Mouse (Mus musculus) forebrain, embryonic 15.5 days (tissue): Measurements from ENCODE around the gene Ubac2. TPM values are rescaled to one million over a fixed set of nuclear protein-coding genes. Genes with fewer than 3 reads are reported as not detected.

ENCODE experiments used
- ATAC-seq: fragments of 200-750 bp; cut with Nextera tagmentation; replicated peaks from 2 replicates; pipeline ENCODE4 v1.8.0; 2017; ENCODE audit warnings: mild to moderate bottlenecking, moderate TSS enrichment, moderate library complexity
- H3K27ac ChIP-seq: fragments of 300-500 bp; sonication (generic); replicated peaks from 2 replicates; pipeline ENCODE4 v1.5.1; 2015; ENCODE audit warnings: mild to moderate bottlenecking, inconsistent platforms
- H3K27me3 ChIP-seq: fragments of 300-500 bp; sonication (generic); 2 replicates; pipeline ENCODE4 v1.6.1; 2015; ENCODE audit warnings: inconsistent platforms
- H3K36me3 ChIP-seq: fragments of 300-500 bp; sonication (generic); 2 replicates; pipeline ENCODE4 v1.6.1; 2015; ENCODE audit warnings: mild to moderate bottlenecking, inconsistent platforms
- H3K4me1 ChIP-seq: fragments of 300-500 bp; sonication (generic); 2 replicates; pipeline ENCODE4 v1.6.1; 2015; ENCODE audit warnings: inconsistent platforms
- H3K4me2 ChIP-seq: fragments of 300-500 bp; sonication (generic); replicated peaks from 2 replicates; pipeline ENCODE4 v1.6.1; 2015; ENCODE audit warnings: mild to moderate bottlenecking, inconsistent platforms
- H3K4me3 ChIP-seq: fragments of 300-500 bp; sonication (generic); 2 replicates; pipeline ENCODE4 v1.5.1; 2015; ENCODE audit warnings: mild to moderate bottlenecking, inconsistent platforms
- H3K9ac ChIP-seq: fragments of 300-500 bp; sonication (generic); replicated peaks from 2 replicates; pipeline ENCODE4 v1.6.1; 2015; ENCODE audit warnings: mild to moderate bottlenecking, inconsistent platforms
- H3K9me3 ChIP-seq: fragments of 300-500 bp; sonication (generic); 2 replicates; pipeline ENCODE4 v1.6.1; 2016; ENCODE audit warnings: inconsistent platforms
- WGBS: fragments of 180-500 bp; shearing (Covaris S2); methylation state at CpG from one replicate; pipeline ENCODE4 v1.1.7; 2015; ENCODE audit warnings: mixed read lengths; 5-methylcytosine and 5-hydroxymethylcytosine counted together
- polyA plus RNA-seq: library from polyadenylated mRNA; unstranded; fragments of >200 nt; fragmentation: Nextera tagmentation; extraction: Ambion mirVana; gene quantifications from 2 replicates; pipeline ENCODE4 v1.2.1, GENCODE M21; 2015

Gene Ubac2
- polyA plus RNA-seq, 1 experiment from 2014 or later: 51.8 TPM

GRCm38 (mm10) chr14:121896126-121897090 is 18.0 kb downstream of the Ubac2 start:
- ATAC-seq: no peak
- H3K36me3 ChIP-seq: no peaks in the 10 kb centered on the region
- H3K4me1 ChIP-seq: no peaks in the 10 kb centered on the region
- H3K9ac ChIP-seq: no peak overlapping the region
- H3K4me3 ChIP-seq: no peak overlapping the region
- 71% methylated on average over 6 of the region's 6 CpGs for WGBS
- H3K4me2 ChIP-seq: no peak overlapping the region
- H3K9me3 ChIP-seq: no peaks in the 10 kb centered on the region
- H3K27me3 ChIP-seq: no peaks in the 10 kb centered on the region
- no peak overlapping the region for H3K27ac ChIP-seq

GRCm38 (mm10) chr14:121897773-121898172 is 19.4 kb downstream of the Ubac2 start:
- 74% methylated on average over 2 of the region's 2 CpGs for WGBS
- Histone ChIP-seq H3K4me2 (no peak overlapping the region), H3K9me3 (no peaks in the 10 kb centered on the region), H3K36me3 (no peaks in the 10 kb centered on the region), H3K4me3 (no peak overlapping the region), H3K4me1 (no peaks in the 10 kb centered on the region), H3K27ac (no peak overlapping the region), H3K27me3 (no peaks in the 10 kb centered on the region), H3K9ac (no peak overlapping the region)
- no peak for ATAC-seq

- H3K4me2 ChIP-seq: no peak overlapping the region
- WGBS: 91% methylated on average over 11 of the region's 11 CpGs
- no peaks in the 10 kb centered on the region for H3K27me3 ChIP-seq
- no peaks in the 10 kb centered on the region for H3K9me3 ChIP-seq
- H3K27ac ChIP-seq: no peak overlapping the region
- H3K4me1 ChIP-seq: no peaks in the 10 kb centered on the region
- no peak overlapping the region for H3K9ac ChIP-seq
- no peaks in the 10 kb centered on the region for H3K36me3 ChIP-seq
- no peak overlapping the region for H3K4me3 ChIP-seq
- ATAC-seq: no peak
These were observed 20.1 kb downstream of the Ubac2 start for GRCm38 (mm10) chr14:121898509-121898908.

- Histone ChIP-seq H3K9me3 (no peaks in the 10 kb centered on the region), H3K4me1 (no peaks in the 10 kb centered on the region), H3K4me2 (no peak overlapping the region), H3K36me3 (no peaks in the 10 kb centered on the region), H3K27ac (no peak overlapping the region), H3K9ac (no peak overlapping the region), H3K27me3 (no peaks in the 10 kb centered on the region), H3K4me3 (no peak overlapping the region)
- WGBS: 81% methylated on average over 3 of the region's 3 CpGs
- no peak for ATAC-seq
These were observed 20.7 kb downstream of the Ubac2 start for GRCm38 (mm10) chr14:121899071-121899470.

GRCm38 (mm10) chr14:121901511-121901910 is 23.1 kb downstream of the Ubac2 start:
- Histone ChIP-seq H3K27ac (no peak overlapping the region), H3K9me3 (no peaks in the 10 kb centered on the region), H3K4me2 (no peak overlapping the region), H3K9ac (no peak overlapping the region), H3K4me1 (no peaks in the 10 kb centered on the region), H3K36me3 (peaks cover 11% of the 10 kb centered on the region), H3K4me3 (no peak overlapping the region), H3K27me3 (no peaks in the 10 kb centered on the region)
- WGBS: 91% methylated on average over 6 of the region's 6 CpGs
- ATAC-seq: no peak

GRCm38 (mm10) chr14:121903381-121903876 is 25.0 kb downstream of the Ubac2 start:
- no peaks in the 10 kb centered on the region for H3K27me3 ChIP-seq
- H3K4me1 ChIP-seq: no peaks in the 10 kb centered on the region
- H3K4me3 ChIP-seq: no peak overlapping the region
- ATAC-seq: no peak
- H3K36me3 ChIP-seq: peaks cover 26% of the 10 kb centered on the region
- no peak overlapping the region for H3K4me2 ChIP-seq
- H3K27ac ChIP-seq: no peak overlapping the region
- H3K9ac ChIP-seq: no peak overlapping the region
- no peaks in the 10 kb centered on the region for H3K9me3 ChIP-seq
- WGBS: 91% methylated on average over 7 of the region's 7 CpGs

GRCm38 (mm10) chr14:121904754-121905153 is 26.3 kb downstream of the Ubac2 start:
- H3K4me3 ChIP-seq: no peak overlapping the region
- H3K27ac ChIP-seq: no peak overlapping the region
- ATAC-seq: no peak
- H3K36me3 ChIP-seq: peaks cover 32% of the 10 kb centered on the region
- H3K27me3 ChIP-seq: no peaks in the 10 kb centered on the region
- H3K4me1 ChIP-seq: no peaks in the 10 kb centered on the region
- no peaks in the 10 kb centered on the region for H3K9me3 ChIP-seq
- 71% methylated on average over 3 of the region's 3 CpGs for WGBS
- no peak overlapping the region for H3K9ac ChIP-seq
- no peak overlapping the region for H3K4me2 ChIP-seq

GRCm38 (mm10) chr14:121906341-121906991 is 28.0 kb downstream of the Ubac2 start:
- peaks cover 39% of the 10 kb centered on the region for H3K36me3 ChIP-seq
- no peak overlapping the region for H3K4me2 ChIP-seq
- no peak overlapping the region for H3K27ac ChIP-seq
- ATAC-seq: no peak
- no peak overlapping the region for H3K4me3 ChIP-seq
- no peaks in the 10 kb centered on the region for H3K9me3 ChIP-seq
- H3K9ac ChIP-seq: no peak overlapping the region
- WGBS: 89% methylated on average over 8 of the region's 8 CpGs
- no peaks in the 10 kb centered on the region for H3K27me3 ChIP-seq
- H3K4me1 ChIP-seq: no peaks in the 10 kb centered on the region

GRCm38 (mm10) chr14:121906992-121907681 is 28.7 kb downstream of the Ubac2 start:
- no peak overlapping the region for H3K4me3 ChIP-seq
- H3K9ac ChIP-seq: no peak overlapping the region
- H3K9me3 ChIP-seq: no peaks in the 10 kb centered on the region
- no peaks in the 10 kb centered on the region for H3K4me1 ChIP-seq
- peaks cover 45% of the 10 kb centered on the region for H3K36me3 ChIP-seq
- no peak overlapping the region for H3K4me2 ChIP-seq
- H3K27me3 ChIP-seq: no peaks in the 10 kb centered on the region
- ATAC-seq: no peak
- 92% methylated on average over 11 of the region's 11 CpGs for whole genome bisulfite sequencing
- no peak overlapping the region for H3K27ac ChIP-seq

- Histone ChIP-seq H3K4me2 (no peak overlapping the region), H3K27ac (no peak overlapping the region), H3K9me3 (no peaks in the 10 kb centered on the region), H3K4me1 (no peaks in the 10 kb centered on the region), H3K4me3 (no peak overlapping the region), H3K9ac (no peak overlapping the region), H3K27me3 (no peaks in the 10 kb centered on the region), H3K36me3 (peaks cover 49% of the 10 kb centered on the region)
- ATAC-seq: no peak
- WGBS: 94% methylated on average over 6 of the region's 6 CpGs
These were observed 31.4 kb downstream of the Ubac2 start for GRCm38 (mm10) chr14:121909868-121910267.

GRCm38 (mm10) chr14:121912501-121912900 is 34.1 kb downstream of the Ubac2 start:
- H3K4me2 ChIP-seq: no peak overlapping the region
- no peak overlapping the region for H3K27ac ChIP-seq
- H3K9ac ChIP-seq: no peak overlapping the region
- peaks cover 30% of the 10 kb centered on the region for H3K36me3 ChIP-seq
- H3K4me3 ChIP-seq: no peak overlapping the region
- H3K4me1 ChIP-seq: no peaks in the 10 kb centered on the region
- no peaks in the 10 kb centered on the region for H3K9me3 ChIP-seq
- H3K27me3 ChIP-seq: no peaks in the 10 kb centered on the region
- WGBS: 96% methylated on average over 7 of the region's 7 CpGs
- ATAC-seq: no peak

- ATAC-seq: no peak
- H3K27ac ChIP-seq: no peak overlapping the region
- no peak overlapping the region for H3K9ac ChIP-seq
- no peak overlapping the region for H3K4me2 ChIP-seq
- H3K4me3 ChIP-seq: no peak overlapping the region
- H3K36me3 ChIP-seq: peaks cover 18% of the 10 kb centered on the region
- no peaks in the 10 kb centered on the region for H3K4me1 ChIP-seq
- 82% methylated on average over 5 of the region's 5 CpGs for WGBS
- no peaks in the 10 kb centered on the region for H3K27me3 ChIP-seq
- no peaks in the 10 kb centered on the region for H3K9me3 ChIP-seq
These were observed 36.7 kb downstream of the Ubac2 start for GRCm38 (mm10) chr14:121915143-121915542.
